11 mouse cellular contexts compared by ENCODE assay signal in the genomic region with DNA sequence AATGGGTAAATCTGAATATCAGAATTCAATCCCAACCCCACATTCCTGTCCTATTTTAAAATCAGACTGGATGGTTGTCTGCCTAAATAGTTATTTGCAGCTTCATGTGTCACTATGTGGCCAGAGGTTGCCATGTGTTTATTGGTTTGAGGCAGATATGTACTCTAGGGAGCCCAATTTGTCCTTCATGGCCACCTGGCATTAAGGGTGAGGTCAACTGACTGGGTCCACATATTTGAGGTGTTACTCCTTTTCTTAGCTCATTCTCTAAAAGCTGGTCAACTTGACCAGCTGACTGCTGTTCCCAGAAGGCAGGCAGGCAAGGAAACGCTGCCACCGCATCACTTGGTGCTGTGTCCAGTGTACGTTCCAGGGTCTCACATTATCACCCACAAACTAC. TPM values are rescaled to one million over a fixed set of nuclear protein-coding genes. Genes with fewer than 3 reads are reported as not detected.
A peak's percentile ranks its signal among the peaks of the same experiment; 100 is the strongest.
DNase-seq lines count a peak whose midpoint lies in the region; ATAC-seq and TF ChIP-seq lines count a peak whose summit lies in the region.
"Had no signal": no experiment of that assay in that cellular context is flagged by ENCODE, and none has a peak within 500 bp of the region (broad histone marks: within the 10 kb centered on the region; RNA-seq: fewer than 3 reads in every experiment).

No protein-coding gene starts in this region.

- TF ChIP-seq POLR2A in bone marrow, adult 2 months (IDR thresholded peaks at IDR 0.05; ENCODE audit: borderline replicate concordance, control insufficient read depth, low read depth, low read length) = no peak

- H3K4me2 ChIP-seq in hindbrain, embryonic 13.5 days = no peak overlapping the region
- no peak overlapping the region for H3K4me2 ChIP-seq in hindbrain, postnatal 0 days (ENCODE audit: low read depth, low read length)
- H3K4me2 ChIP-seq in limb, embryonic 12.5 days = 0 out of 2 replicates have a peak overlapping the region, but pooled peaks have one; percentile 89

- WGBS in hindbrain, embryonic 13.5 days = 86% methylated on average over 3 of the region's 3 CpGs
- WGBS in hindbrain, postnatal 0 days = 78% methylated on average over 3 of the region's 3 CpGs
- 85% methylated on average over 3 of the region's 3 CpGs for WGBS in bone marrow, adult 2 months
- 77% methylated on average over 3 of the region's 3 CpGs for WGBS in limb, embryonic 12.5 days

- no peaks in the 10 kb centered on the region for H3K9me3 ChIP-seq in hindbrain, embryonic 13.5 days
- H3K9me3 ChIP-seq in hindbrain, postnatal 0 days (ENCODE audit: low read length) = no peaks in the 10 kb centered on the region
- H3K9me3 ChIP-seq in E14TG2a.4 (ENCODE audit: low read length) = no peaks in the 10 kb centered on the region
- H3K9me3 ChIP-seq in limb, embryonic 12.5 days = no peaks in the 10 kb centered on the region

- DNase-seq in hindbrain, postnatal 0 days (ENCODE audit: low spot score) = no peak
- no peak for DNase-seq in layer of hippocampus, adult 2 months (ENCODE audit: low spot score in 2 of 2)
- no peak for DNase-seq in layer of hippocampus, postnatal 25 days (ENCODE audit: extremely low spot score in 1 of 2, low spot score in 1 of 2)
- DNase-seq in lung, postnatal 25 days (ENCODE audit: low spot score) = no peak
- DNase-seq: adrenal gland, postnatal 36 days had no signal

- no peak for TF ChIP-seq CTCF in hindbrain, postnatal 0 days (IDR thresholded peaks at IDR 0.05; ENCODE audit: low read depth)
- no peak for TF ChIP-seq CTCF in E14TG2a.4 (conservative IDR thresholded peaks at IDR 0.05; ENCODE audit: low read length)
- no peak for TF ChIP-seq CTCF in bone marrow, adult 2 months (IDR thresholded peaks at IDR 0.05; ENCODE audit: control insufficient read depth, insufficient read depth, low read length)
- no peak for TF ChIP-seq CTCF in layer of hippocampus, adult 2 months (conservative IDR thresholded peaks at IDR 0.05)

- no peaks in the 10 kb centered on the region for H3K27me3 ChIP-seq in hindbrain, embryonic 13.5 days
- H3K27me3 ChIP-seq in hindbrain, postnatal 0 days (ENCODE audit: insufficient read depth, low read length) = no peaks in the 10 kb centered on the region
- H3K27me3 ChIP-seq in E14TG2a.4 (ENCODE audit: insufficient read depth, low read length) = no peaks in the 10 kb centered on the region
- no peaks in the 10 kb centered on the region for H3K27me3 ChIP-seq in limb, embryonic 12.5 days

- H3K4me3 ChIP-seq in hindbrain, embryonic 13.5 days = no peak overlapping the region
- no peak overlapping the region for H3K4me3 ChIP-seq in hindbrain, postnatal 0 days (ENCODE audit: low read length)
- peak overlapping the region; percentile 97 for H3K4me3 ChIP-seq in E14TG2a.4 (replicated peaks; ENCODE audit: low read length)
- H3K4me3 ChIP-seq in bone marrow, adult 2 months (replicated peaks; ENCODE audit: control insufficient read depth, low read depth, low read length) = peak overlapping the region; percentile 24
- H3K4me3 ChIP-seq in limb, embryonic 12.5 days (replicated peaks) = no peak overlapping the region
- H3K4me3 ChIP-seq in layer of hippocampus, adult 2 months = no peak overlapping the region

- H3K9ac ChIP-seq in hindbrain, embryonic 13.5 days = peak overlapping the region; percentile 15; the same call in 1 of the 2 replicates
- H3K9ac ChIP-seq in hindbrain, postnatal 0 days (replicated peaks; ENCODE audit: low read length) = no peak overlapping the region
- H3K9ac ChIP-seq in limb, embryonic 12.5 days (replicated peaks) = no peak overlapping the region

- H3K36me3 ChIP-seq in hindbrain, embryonic 13.5 days = peaks cover 62% of the 10 kb centered on the region
- H3K36me3 ChIP-seq in hindbrain, postnatal 0 days (ENCODE audit: insufficient read depth, low read length) = peaks cover 41% of the 10 kb centered on the region
- peaks cover 67% of the 10 kb centered on the region for H3K36me3 ChIP-seq in E14TG2a.4 (ENCODE audit: insufficient read depth, low read length)
- H3K36me3 ChIP-seq in limb, embryonic 12.5 days = peaks cover 63% of the 10 kb centered on the region

- H3K27ac ChIP-seq in hindbrain, embryonic 13.5 days = no peak overlapping the region
- H3K27ac ChIP-seq in hindbrain, postnatal 0 days = no peak overlapping the region
- H3K27ac ChIP-seq in bone marrow, adult 2 months (ENCODE audit: control insufficient read depth, insufficient read depth, low read depth, low read length, poor library complexity) = no peak overlapping the region
- no peak overlapping the region for H3K27ac ChIP-seq in limb, embryonic 12.5 days
- no peak overlapping the region for H3K27ac ChIP-seq in layer of hippocampus, adult 2 months
- H3K27ac ChIP-seq: kidney, postnatal 0 days had no signal

- ATAC-seq in hindbrain, embryonic 13.5 days (ENCODE audit: low FRiP score) = no peak
- ATAC-seq in hindbrain, postnatal 0 days = no peak
- no peak for ATAC-seq in limb, embryonic 12.5 days (ENCODE audit: insufficient number of reproducible peaks, insufficient read depth, low FRiP score, low TSS enrichment, low read depth)
- ATAC-seq: midbrain, embryonic 16.5 days had no signal

- peaks cover 34% of the 10 kb centered on the region for H3K4me1 ChIP-seq in hindbrain, embryonic 13.5 days (replicated peaks)
- peaks cover 11% of the 10 kb centered on the region for H3K4me1 ChIP-seq in hindbrain, postnatal 0 days (ENCODE audit: insufficient read depth, low read length)
- H3K4me1 ChIP-seq in E14TG2a.4 (replicated peaks; ENCODE audit: low read depth, low read length) = peaks cover 45% of the 10 kb centered on the region
- no peaks in the 10 kb centered on the region; the same call in 1 of the 2 replicates for H3K4me1 ChIP-seq in bone marrow, adult 2 months (ENCODE audit: control insufficient read depth, insufficient read depth, low read length)
- H3K4me1 ChIP-seq in limb, embryonic 12.5 days (replicated peaks) = peaks cover 41% of the 10 kb centered on the region

RNA-seq across cellular contexts. Expression of a gene that starts 11.2 kb away (rescaled TPM):
- polyA plus RNA-seq in hindbrain, embryonic 13.5 days (2015; fragmentation: Nextera tagmentation; extraction: Ambion mirVana) = 27.9 and 28.3 TPM in 2 replicates
- total RNA-seq in hindbrain, postnatal 0 days (2014; rRNA removed) = 155 and 157 TPM in 2 replicates
- 73.4 and 78.6 TPM in 2 replicates for polyA plus RNA-seq in hindbrain, postnatal 0 days (2015; fragmentation: Nextera tagmentation; extraction: Ambion mirVana)
- polyA plus RNA-seq in bone marrow, adult 2 months (2011; ENCODE audit: insufficient read depth, insufficient read length, low replicate concordance, missing spikeins) = 10.7 and 13.4 TPM in 2 replicates
- 3.9 and 4.1 TPM in 2 replicates for polyA plus RNA-seq in limb, embryonic 12.5 days (2016; fragmentation: Nextera tagmentation; extraction: Ambion mirVana)
- 100 to 1,000 TPM; 356 to 380 TPM for total RNA-seq in layer of hippocampus, adult 2 months (2021)
- 100 to 1,000 TPM; 387 to 409 TPM for total RNA-seq in layer of hippocampus, postnatal 25 days (2021)

RNA-seq across cellular contexts. Expression of a gene that starts 11.7 kb away (rescaled TPM):
- polyA plus RNA-seq in hindbrain, embryonic 13.5 days (2015; fragmentation: Nextera tagmentation; extraction: Ambion mirVana) = 613 and 622 TPM in 2 replicates
- 599 and 600 TPM in 2 replicates for total RNA-seq in hindbrain, postnatal 0 days (2014; rRNA removed)
- 527 and 544 TPM in 2 replicates for polyA plus RNA-seq in hindbrain, postnatal 0 days (2015; fragmentation: Nextera tagmentation; extraction: Ambion mirVana)
- 708 and 1,315 TPM in 2 replicates for polyA plus RNA-seq in bone marrow, adult 2 months (2011; ENCODE audit: insufficient read depth, insufficient read length, low replicate concordance, missing spikeins)
- 981 and 1,001 TPM in 2 replicates for polyA plus RNA-seq in limb, embryonic 12.5 days (2016; fragmentation: Nextera tagmentation; extraction: Ambion mirVana)
- 100 to 1,000 TPM; 558 to 583 TPM for total RNA-seq in layer of hippocampus, adult 2 months (2021)
- 100 to 1,000 TPM; 494 to 606 TPM for total RNA-seq in layer of hippocampus, postnatal 25 days (2021)

RNA-seq across cellular contexts. Expression of a gene that starts 53.0 kb away (rescaled TPM):
- 38.3 and 41.2 TPM in 2 replicates for polyA plus RNA-seq in hindbrain, embryonic 13.5 days (2015; fragmentation: Nextera tagmentation; extraction: Ambion mirVana)
- total RNA-seq in hindbrain, postnatal 0 days (2014; rRNA removed) = 55.0 and 58.6 TPM in 2 replicates
- 26.5 and 27.9 TPM in 2 replicates for polyA plus RNA-seq in hindbrain, postnatal 0 days (2015; fragmentation: Nextera tagmentation; extraction: Ambion mirVana)
- polyA plus RNA-seq in bone marrow, adult 2 months (2011; ENCODE audit: insufficient read depth, insufficient read length, low replicate concordance, missing spikeins) = 17.0 and 26.6 TPM in 2 replicates
- 49.2 and 49.3 TPM in 2 replicates for polyA plus RNA-seq in limb, embryonic 12.5 days (2016; fragmentation: Nextera tagmentation; extraction: Ambion mirVana)
- 10 to 100 TPM; 28.2 to 30.2 TPM for total RNA-seq in layer of hippocampus, adult 2 months (2021)
- 10 to 100 TPM; 25.1 to 33.8 TPM for total RNA-seq in layer of hippocampus, postnatal 25 days (2021)

Comparison
In these comparisons a context has a peak if more than half of its experiments do, and no peak if none do; other contexts are left out.
1. H3K4me3 ChIP-seq: peak in E14TG2a.4 (single experiment) and bone marrow, adult 2 months (single experiment); none in hindbrain, embryonic 13.5 days (single experiment), hindbrain, postnatal 0 days (single experiment), limb, embryonic 12.5 days (single experiment) and layer of hippocampus, adult 2 months (single experiment).